Mouse (Mus musculus) embryo, embryonic 9.5 days (tissue): ENCODE measurements around the gene Ap3s2.

ENCODE experiments used
- DNase-seq: peaks from one replicate; pipeline ENCODE4 v3.0.0-alpha.2; 2017; ENCODE audit errors: extremely low spot score

The Ap3s2 gene

DNA sequence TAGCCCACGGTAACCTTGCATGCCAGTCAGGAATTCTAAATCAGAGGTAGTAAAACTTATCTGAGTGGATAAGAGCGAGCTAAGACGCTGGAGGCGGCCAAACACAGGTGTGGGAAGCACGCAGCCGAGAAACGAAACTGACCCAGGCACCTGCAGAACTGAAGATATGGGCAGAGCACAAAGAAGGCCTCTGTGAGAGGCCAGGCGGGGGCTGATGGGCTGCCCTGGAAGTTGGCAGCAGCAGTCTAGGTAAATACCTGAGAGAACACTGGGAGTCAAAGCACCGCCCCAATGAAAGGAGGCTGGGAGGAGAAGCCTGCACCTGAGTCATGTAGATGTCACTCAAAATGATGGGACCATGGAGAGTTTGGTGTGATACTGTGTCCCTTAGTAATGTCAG lies 31.8 kb downstream of the Ap3s2 start:
- no peak for DNase-seq

DNA sequence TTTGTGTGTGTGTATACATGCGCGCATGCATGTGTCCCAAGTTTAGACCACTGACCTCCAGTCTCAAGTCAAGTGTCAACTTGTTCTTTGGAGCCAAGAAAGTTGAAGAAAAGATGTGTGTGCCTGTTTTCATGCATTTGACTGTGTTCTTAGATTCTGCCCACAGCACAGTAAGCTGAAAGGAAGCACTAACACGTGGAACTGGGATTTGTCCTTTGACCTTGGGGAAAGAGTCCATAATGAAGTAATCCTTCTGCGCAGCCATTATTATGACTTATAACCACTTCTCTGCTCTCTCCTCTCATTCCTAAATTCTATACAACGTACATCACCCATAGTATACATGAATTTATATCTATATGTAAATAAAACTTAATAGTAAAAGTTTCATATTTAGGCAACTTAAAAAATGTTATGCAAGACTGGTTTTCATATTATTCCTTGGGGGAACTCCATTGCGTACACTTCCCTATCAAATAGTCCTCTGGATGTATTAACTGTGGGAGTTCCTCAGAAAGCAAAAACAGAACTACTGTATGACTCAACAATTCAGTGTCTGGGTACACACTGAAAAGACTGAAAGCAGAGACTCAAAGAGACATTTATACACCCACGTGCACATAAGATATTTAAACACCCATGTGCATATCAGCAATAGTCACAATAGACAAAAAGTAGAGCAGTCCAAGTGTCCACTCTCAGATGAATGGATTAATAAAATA lies 36.7 kb downstream of the Ap3s2 start:
- no peak for DNase-seq

GRCm38 (mm10) chr7:79881901-79882300 lies 38.5 kb downstream of the Ap3s2 start:
- no peak for DNase-seq

- no peak for DNase-seq
Observed at GRCm38 (mm10) chr7:79880998-79881397, 39.5 kb downstream of the Ap3s2 start.

- no peak for DNase-seq
Observed at GRCm38 (mm10) chr7:79880033-79880432, 40.4 kb downstream of the Ap3s2 start.

DNA sequence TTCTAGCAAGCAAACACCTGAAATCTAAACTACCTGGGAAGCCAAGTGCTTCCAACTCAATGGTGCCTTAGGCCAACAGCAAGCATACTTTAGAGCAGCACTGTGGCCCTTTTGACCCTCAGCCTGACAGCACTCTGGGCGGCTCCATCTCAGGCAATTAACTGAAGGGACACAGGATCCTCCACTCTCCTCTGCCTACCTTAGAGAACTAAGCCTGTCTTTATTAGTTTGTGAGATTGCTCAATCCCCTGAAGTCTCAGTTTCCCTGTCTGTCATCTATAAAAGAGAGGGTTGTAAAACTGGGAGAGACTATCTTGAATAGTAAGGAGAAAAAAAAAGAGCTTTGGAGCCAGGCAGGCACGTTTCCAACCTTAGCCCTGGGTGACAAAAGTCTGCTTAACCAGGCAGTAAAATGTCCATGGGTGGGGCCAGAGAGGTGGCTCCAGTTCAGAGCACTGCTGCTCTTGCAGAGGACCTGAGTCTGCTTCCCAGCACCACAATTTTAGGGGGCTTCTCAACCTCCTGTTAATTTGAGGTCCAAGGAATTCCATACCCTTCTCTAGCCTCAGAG lies 41.9 kb downstream of the Ap3s2 start:
- DNase-seq: no peak

DNA sequence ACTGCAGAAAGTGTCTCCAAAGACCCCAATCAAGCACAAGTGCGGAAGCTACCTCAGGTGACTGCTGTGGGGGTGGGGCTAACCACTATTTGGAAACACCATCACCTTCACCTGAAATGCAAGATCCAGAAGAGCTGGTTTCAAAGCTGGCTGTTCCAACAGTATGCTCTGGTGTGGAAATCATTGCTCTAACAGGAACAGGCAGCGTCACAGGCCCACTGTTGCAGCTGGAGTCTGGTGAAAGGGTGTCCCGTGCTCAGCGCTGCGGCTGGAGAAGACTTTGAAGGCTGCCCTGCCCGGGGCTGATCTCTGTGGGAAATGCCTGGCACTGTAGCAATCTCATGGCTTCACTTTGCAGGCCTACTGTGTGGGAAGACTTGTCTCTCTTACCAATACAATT lies 47.0 kb downstream of the Ap3s2 start:
- no peak for DNase-seq

GRCm38 (mm10) chr7:79871797-79872345 lies 48.6 kb downstream of the Ap3s2 start:
- DNase-seq: no peak

- no peak for DNase-seq
Observed at GRCm38 (mm10) chr7:79869072-79869719, 51.3 kb downstream of the Ap3s2 start.

DNA sequence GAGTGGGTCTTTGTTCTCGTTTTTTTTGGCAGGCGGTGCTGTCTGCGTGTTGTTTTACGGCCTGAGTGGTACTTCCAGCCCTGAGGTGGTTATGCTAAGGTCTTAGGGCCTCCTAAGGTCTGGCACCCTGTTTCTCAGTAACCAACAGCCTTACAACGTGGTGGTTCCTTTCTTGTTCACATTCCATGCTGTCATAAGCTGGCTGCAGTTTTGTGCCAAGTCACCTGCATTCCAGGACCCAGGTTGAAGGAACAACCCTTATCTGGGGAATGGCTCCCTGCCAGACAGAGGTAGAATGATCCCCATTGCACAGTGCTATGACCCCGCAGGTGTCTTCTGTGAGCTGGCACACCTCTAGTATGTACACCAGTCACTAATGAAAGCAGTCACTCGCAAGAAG lies 52.0 kb downstream of the Ap3s2 start:
- DNase-seq: no peak

- DNase-seq: no peak
Observed at GRCm38 (mm10) chr7:79867861-79868260, 52.6 kb downstream of the Ap3s2 start.

DNA sequence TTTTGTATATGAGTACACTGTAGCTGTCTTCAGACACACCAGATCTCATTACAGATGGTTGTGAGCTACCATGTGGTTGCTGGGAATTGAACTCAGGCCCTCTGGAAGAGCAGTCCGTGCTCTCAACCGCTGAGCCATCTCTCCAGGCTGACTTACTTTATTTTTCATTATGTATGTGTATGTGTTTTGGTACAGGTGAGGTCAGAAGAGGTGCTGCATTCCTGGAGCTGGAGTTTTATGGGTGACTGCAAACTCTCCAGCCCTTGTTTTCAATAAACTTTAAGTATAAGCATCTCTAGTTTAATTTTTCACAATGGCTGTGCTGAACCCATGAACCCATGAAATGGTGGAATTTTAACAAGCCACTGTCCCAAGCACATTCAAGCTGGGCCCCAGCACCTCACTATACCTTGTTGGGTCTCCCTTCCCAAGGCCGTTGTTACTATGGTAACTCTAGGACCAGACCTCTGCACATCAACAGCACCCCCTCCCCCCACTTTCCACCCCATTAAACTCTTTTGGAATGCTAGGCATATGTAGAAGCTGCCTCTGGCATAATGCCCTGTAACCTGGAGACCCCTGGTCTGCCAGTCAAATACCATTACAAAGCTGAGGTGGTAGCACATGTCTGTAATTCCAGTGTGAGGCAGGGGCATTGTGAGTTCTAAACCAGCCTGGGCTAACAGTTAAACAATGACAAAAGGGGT lies 54.0 kb downstream of the Ap3s2 start:
- no peak for DNase-seq

- no peak for DNase-seq
Observed at GRCm38 (mm10) chr7:79861794-79862193, 58.7 kb downstream of the Ap3s2 start.

GRCm38 (mm10) chr7:79860811-79861210 lies 59.6 kb downstream of the Ap3s2 start, which contains the start of gene Anpep:
TSS of gene Anpep (minus strand) at chr7:79861059.
- no peak for DNase-seq

DNA sequence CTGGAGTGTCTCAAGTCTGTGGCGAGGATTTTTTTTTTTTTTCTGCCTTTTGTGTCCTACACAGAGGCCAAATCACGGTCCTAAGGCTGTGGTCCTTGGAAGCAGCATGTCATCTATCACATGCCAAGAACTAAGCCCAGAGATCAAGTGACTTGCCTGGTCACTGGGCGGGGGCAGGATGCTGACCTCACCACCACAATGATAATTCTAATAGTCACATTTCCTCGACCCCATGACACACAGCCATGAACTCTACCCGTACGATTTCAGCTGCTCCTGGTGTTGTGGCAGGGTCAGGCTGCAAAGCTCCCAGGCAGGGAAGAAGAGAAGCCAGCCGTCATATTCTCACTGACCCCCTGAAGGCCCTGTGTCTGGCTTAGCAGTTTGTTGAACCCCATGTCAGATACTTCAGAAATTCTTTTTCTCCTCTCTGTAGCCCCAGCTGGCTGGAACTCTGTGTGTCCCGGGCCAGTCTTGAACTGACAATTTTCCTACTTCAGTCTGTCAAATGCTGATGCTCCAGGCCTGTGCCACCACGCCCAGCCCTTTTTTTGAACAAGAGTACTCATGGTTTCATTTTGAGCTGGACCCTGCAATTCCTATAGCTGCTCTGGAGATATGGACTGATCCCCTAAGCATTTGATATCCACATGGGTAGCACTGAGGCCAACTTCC lies 61.4 kb downstream of the Ap3s2 start:
- no peak for DNase-seq

GRCm38 (mm10) chr7:79858202-79858934 lies 62.1 kb downstream of the Ap3s2 start:
- DNase-seq: no peak

DNA sequence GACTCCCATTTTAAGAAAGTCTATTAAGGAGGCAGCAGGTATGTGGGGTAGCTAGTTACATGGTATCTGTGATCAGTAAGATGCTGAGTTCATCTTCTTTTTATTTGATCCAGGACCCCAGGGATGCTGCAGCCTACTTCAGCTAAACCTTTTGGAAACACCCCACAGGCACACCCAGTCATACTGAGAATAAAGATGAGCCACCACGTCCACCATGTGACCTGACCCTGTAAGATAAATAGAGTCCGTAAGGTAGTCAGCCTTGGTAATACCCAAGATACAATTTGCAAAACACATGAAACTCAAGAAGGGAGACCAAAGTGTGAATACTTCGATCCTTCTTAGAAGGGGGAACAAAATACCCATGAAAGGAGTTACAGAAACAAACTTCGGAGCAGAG lies 64.1 kb downstream of the Ap3s2 start:
- no peak for DNase-seq

GRCm38 (mm10) chr7:79847456-79848451 lies 72.7 kb downstream of the Ap3s2 start:
- peak; percentile 83 for DNase-seq

GRCm38 (mm10) chr7:79846342-79846741 lies 74.1 kb downstream of the Ap3s2 start:
- DNase-seq: no peak
